Mouse (Mus musculus): Measurements from ENCODE around the gene C87436. TPM values are rescaled to one million over a fixed set of nuclear protein-coding genes. Genes with fewer than 3 reads are reported as not detected.
"Not testable (repeated sequence)": the region's sequence is repeated elsewhere in the genome, so short reads cannot be mapped to it uniquely, and the experiment has no call there.

The C87436 gene
- polyA plus RNA-seq, 1 experiment from 2014 or later: 21.4 TPM

DNA sequence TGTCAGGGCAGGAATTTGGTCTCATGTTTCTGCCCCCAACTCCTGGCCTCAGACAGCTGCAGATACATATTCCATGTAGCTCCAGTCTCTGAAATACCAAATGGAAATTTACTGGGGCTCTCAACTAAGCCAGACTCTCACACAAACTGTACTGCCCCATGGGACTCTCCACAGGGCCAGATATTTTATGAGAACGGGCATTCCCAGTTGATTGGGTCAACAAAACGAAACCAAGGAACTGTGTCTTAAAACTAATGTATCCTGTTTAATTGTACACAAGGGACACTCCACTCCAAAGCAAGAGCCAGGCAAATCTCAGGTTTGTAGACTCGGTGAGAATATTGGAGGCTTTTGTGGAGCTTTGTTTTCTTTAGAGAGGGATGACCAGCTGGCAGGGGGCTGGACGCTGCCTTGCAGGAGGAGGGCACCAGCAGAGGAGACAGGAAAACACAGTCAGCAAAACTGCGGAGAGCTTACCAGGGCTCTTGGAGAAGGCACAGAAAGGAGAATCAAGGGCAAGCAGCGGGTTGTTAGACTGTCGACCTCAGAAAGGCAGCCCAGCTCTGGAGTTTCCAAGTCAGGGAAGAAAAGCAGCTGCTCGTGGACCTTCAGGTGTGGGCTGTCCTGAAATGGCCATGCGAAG lies 42.1 kb downstream of the C87436 start:
- Histone ChIP-seq H3K4me3 (ENCODE audit: low read depth, low read length) (peak overlapping the region; percentile 16; the same call in 1 of the 2 replicates), H3K9me3 (ENCODE audit: control insufficient read depth, low read length) (no peaks in the 10 kb centered on the region), H3K27ac (ENCODE audit: low read depth) (peak overlapping the region; percentile 88), H3K36me3 (ENCODE audit: control insufficient read depth, insufficient read depth, low read length) (no peaks in the 10 kb centered on the region), H3K9ac (ENCODE audit: low read length) (peak overlapping the region; percentile 36), H3K27me3 (replicated peaks; ENCODE audit: control insufficient read depth, insufficient read depth, low read length) (no peaks in the 10 kb centered on the region), H3K4me2 (ENCODE audit: low read length) (peak overlapping the region; percentile 46), H3K4me1 (replicated peaks; ENCODE audit: control insufficient read depth, insufficient read depth, low read length) (peaks cover 36% of the 10 kb centered on the region)
- DNase-seq (ENCODE audit: low spot score): no peak
- no peak for ATAC-seq (replicated peaks; ENCODE audit: low FRiP score, low TSS enrichment, low read depth)
- WGBS: 26% methylated on average over 9 of the region's 9 CpGs

GRCm38 (mm10) chr6:86481871-86482270 lies 43.7 kb downstream of the C87436 start:
- DNase-seq (ENCODE audit: low spot score): no peak
- Histone ChIP-seq H3K9me3 (ENCODE audit: control insufficient read depth, low read length) (no peaks in the 10 kb centered on the region), H3K27me3 (replicated peaks; ENCODE audit: control insufficient read depth, insufficient read depth, low read length) (no peaks in the 10 kb centered on the region), H3K4me1 (replicated peaks; ENCODE audit: control insufficient read depth, insufficient read depth, low read length) (peaks cover 36% of the 10 kb centered on the region), H3K4me3 (ENCODE audit: low read depth, low read length) (no peak overlapping the region), H3K36me3 (ENCODE audit: control insufficient read depth, insufficient read depth, low read length) (no peaks in the 10 kb centered on the region), H3K9ac (ENCODE audit: low read length) (no peak overlapping the region), H3K4me2 (ENCODE audit: low read length) (no peak overlapping the region), H3K27ac (ENCODE audit: low read depth) (no peak overlapping the region)
- 77% methylated on average over 5 of the region's 5 CpGs for WGBS
- ATAC-seq (replicated peaks; ENCODE audit: low FRiP score, low TSS enrichment, low read depth): no peak; the same call in 1 of the 2 replicates

DNA sequence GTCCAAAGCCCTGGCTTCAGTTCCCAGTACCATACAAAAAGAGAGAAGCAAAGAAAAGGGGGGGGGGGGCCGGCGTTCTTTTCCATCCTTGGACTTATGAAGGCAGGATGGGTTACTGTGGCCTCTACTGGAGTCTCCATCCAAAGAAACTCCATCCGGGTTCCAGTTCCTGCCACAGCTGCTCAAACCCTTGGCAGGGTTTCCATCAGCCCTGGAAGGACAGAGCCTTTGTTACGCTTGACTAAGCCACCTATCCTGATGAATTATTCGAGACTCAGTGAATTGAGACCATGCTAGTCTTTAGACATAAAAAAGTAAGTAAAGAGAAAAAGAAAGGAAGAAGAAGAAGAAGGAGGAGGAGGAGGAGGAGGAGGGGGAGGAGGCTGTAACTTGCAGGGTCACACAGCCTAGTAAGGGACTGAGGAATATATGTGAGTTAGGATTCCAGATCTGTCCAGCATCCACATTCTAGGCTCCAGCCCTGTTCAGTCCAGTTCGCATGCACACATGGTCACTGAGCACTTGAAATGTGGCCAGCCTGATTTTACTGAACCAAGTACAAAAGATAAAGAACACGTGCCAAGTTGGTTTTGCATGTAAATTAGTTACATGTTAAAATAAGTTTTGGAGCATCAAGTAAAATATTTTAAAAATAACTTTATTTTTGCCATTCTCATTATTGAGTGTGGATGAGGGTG lies 47.9 kb downstream of the C87436 start:
- Histone ChIP-seq H3K9ac (ENCODE audit: low read length) (no peak overlapping the region), H3K4me3 (ENCODE audit: low read depth, low read length) (no peak overlapping the region), H3K4me1 (replicated peaks; ENCODE audit: control insufficient read depth, insufficient read depth, low read length) (peaks cover 19% of the 10 kb centered on the region), H3K36me3 (ENCODE audit: control insufficient read depth, insufficient read depth, low read length) (no peaks in the 10 kb centered on the region), H3K27ac (ENCODE audit: low read depth) (no peak overlapping the region), H3K9me3 (ENCODE audit: control insufficient read depth, low read length) (no peaks in the 10 kb centered on the region), H3K27me3 (replicated peaks; ENCODE audit: control insufficient read depth, insufficient read depth, low read length) (no peaks in the 10 kb centered on the region), H3K4me2 (ENCODE audit: low read length) (no peak overlapping the region)
- WGBS: 91% methylated on average over 7 of the region's 7 CpGs
- ATAC-seq (replicated peaks; ENCODE audit: low FRiP score, low TSS enrichment, low read depth): no peak
- DNase-seq (ENCODE audit: low spot score): no peak

GRCm38 (mm10) chr6:86487358-86488148 lies 49.4 kb downstream of the C87436 start:
- Histone ChIP-seq H3K36me3 (ENCODE audit: control insufficient read depth, insufficient read depth, low read length) (no peaks in the 10 kb centered on the region), H3K9me3 (ENCODE audit: control insufficient read depth, low read length) (no peaks in the 10 kb centered on the region), H3K9ac (ENCODE audit: low read length) (peak overlapping the region; percentile 51), H3K4me1 (replicated peaks; ENCODE audit: control insufficient read depth, insufficient read depth, low read length) (peaks cover 19% of the 10 kb centered on the region), H3K27ac (ENCODE audit: low read depth) (peak overlapping the region; percentile 97), H3K4me3 (ENCODE audit: low read depth, low read length) (0 out of 2 replicates have a peak overlapping the region, but pooled peaks have one; percentile 8), H3K27me3 (replicated peaks; ENCODE audit: control insufficient read depth, insufficient read depth, low read length) (no peaks in the 10 kb centered on the region), H3K4me2 (ENCODE audit: low read length) (peak overlapping the region; percentile 44)
- WGBS: 6% methylated on average over 24 of the region's 24 CpGs
- DNase-seq (ENCODE audit: low spot score): peak; percentile 88
- peak; percentile 95 for ATAC-seq (replicated peaks; ENCODE audit: low FRiP score, low TSS enrichment, low read depth)

- H3K27ac ChIP-seq (ENCODE audit: low read depth): peak overlapping the region; percentile 97
- WGBS: 33% methylated on average over 3 of the region's 3 CpGs
- H3K36me3 ChIP-seq (ENCODE audit: control insufficient read depth, insufficient read depth, low read length): no peaks in the 10 kb centered on the region
- H3K9ac ChIP-seq (ENCODE audit: low read length): peak overlapping the region; percentile 51
- ATAC-seq (replicated peaks; ENCODE audit: low FRiP score, low TSS enrichment, low read depth) (no peak), DNase-seq (ENCODE audit: low spot score) (no peak)
- peak overlapping the region; percentile 44 for H3K4me2 ChIP-seq (ENCODE audit: low read length)
- no peaks in the 10 kb centered on the region for H3K27me3 ChIP-seq (replicated peaks; ENCODE audit: control insufficient read depth, insufficient read depth, low read length)
- no peak overlapping the region for H3K4me3 ChIP-seq (ENCODE audit: low read depth, low read length)
- H3K4me1 ChIP-seq (replicated peaks; ENCODE audit: control insufficient read depth, insufficient read depth, low read length): peaks cover 19% of the 10 kb centered on the region
- H3K9me3 ChIP-seq (ENCODE audit: control insufficient read depth, low read length): no peaks in the 10 kb centered on the region
These were observed 49.9 kb downstream of the C87436 start for GRCm38 (mm10) chr6:86488149-86488485.

- Histone ChIP-seq H3K9me3 (ENCODE audit: control insufficient read depth, low read length) (no peaks in the 10 kb centered on the region), H3K4me2 (ENCODE audit: low read length) (no peak overlapping the region), H3K9ac (ENCODE audit: low read length) (no peak overlapping the region), H3K4me3 (ENCODE audit: low read depth, low read length) (no peak overlapping the region), H3K4me1 (replicated peaks; ENCODE audit: control insufficient read depth, insufficient read depth, low read length) (peaks cover 19% of the 10 kb centered on the region), H3K27ac (ENCODE audit: low read depth) (no peak overlapping the region), H3K36me3 (ENCODE audit: control insufficient read depth, insufficient read depth, low read length) (no peaks in the 10 kb centered on the region), H3K27me3 (replicated peaks; ENCODE audit: control insufficient read depth, insufficient read depth, low read length) (no peaks in the 10 kb centered on the region)
- WGBS: 95% methylated on average over 2 of the region's 2 CpGs
- DNase-seq (ENCODE audit: low spot score) (no peak), ATAC-seq (replicated peaks; ENCODE audit: low FRiP score, low TSS enrichment, low read depth) (no peak)
These were observed 51.8 kb downstream of the C87436 start for GRCm38 (mm10) chr6:86489945-86490344.

DNA sequence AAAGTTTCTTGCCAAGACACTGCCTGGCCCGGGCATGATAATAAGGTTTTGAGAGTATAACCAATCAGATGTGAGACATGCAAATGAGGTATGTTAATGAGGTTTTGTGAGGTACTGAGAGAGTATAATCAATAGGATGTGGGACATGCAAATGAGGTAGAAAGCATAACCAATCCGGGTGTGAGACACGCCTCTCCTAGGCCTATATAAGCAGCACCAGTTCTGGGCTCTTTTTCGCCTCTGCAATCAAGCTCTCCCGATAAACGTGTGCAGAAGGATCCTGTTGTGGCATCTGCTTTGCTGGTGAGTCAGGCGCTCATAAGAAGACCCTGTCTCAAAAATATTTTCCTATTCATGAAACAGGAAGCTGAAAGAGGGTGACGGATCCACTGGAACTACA lies 52.2 kb downstream of the C87436 start:
- H3K4me2 ChIP-seq (ENCODE audit: low read length); DNase-seq (ENCODE audit: low spot score); H3K9me3 ChIP-seq (ENCODE audit: control insufficient read depth, low read length); H3K9ac ChIP-seq (ENCODE audit: low read length); H3K36me3 ChIP-seq (ENCODE audit: control insufficient read depth, insufficient read depth, low read length); H3K4me3 ChIP-seq (ENCODE audit: low read depth, low read length); H3K27me3 ChIP-seq (replicated peaks; ENCODE audit: control insufficient read depth, insufficient read depth, low read length); ATAC-seq (replicated peaks; ENCODE audit: low FRiP score, low TSS enrichment, low read depth); H3K27ac ChIP-seq (ENCODE audit: low read depth): not testable (repeated sequence)
- WGBS: 93% methylated on average over 8 of the region's 8 CpGs
- peaks cover 19% of the 10 kb centered on the region for H3K4me1 ChIP-seq (replicated peaks; ENCODE audit: control insufficient read depth, insufficient read depth, low read length)

DNA sequence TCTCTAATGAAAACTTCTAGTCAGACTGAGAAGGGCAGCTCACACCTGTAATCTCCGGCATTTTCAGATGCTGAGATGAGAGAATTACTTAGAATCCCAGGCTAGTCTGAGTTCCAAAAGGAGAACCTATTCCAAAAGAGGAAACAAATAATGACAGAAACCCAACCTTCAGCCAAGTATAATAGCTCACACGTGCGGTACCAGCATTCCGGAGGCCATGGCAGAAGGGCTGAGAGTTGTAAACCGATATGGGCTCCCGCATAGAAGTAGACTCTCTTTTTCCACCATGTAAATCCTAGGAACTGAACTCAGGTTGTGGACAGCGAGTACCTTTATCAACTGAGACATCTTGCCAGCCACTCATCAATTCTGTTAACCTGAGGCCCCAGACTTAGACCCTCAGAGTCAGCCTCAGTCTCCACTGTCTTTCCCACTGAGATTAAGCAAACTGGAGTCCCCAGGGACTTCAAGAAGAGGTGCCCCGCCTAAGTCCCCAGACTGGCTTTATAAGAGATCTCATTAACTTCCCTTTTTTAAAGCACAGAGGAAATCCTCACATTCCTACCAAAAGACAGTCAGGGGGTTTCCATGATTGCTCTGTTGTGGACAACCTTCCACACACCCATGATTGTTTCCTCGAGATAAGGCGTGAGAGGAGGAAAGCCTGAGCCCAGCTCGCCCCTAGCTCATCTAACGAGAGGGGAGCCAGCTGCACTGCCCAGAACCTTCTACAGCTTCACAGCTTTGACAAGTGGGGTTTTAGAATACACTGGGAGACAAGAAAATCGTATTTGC lies 55.5 kb downstream of the C87436 start:
- peaks cover 10% of the 10 kb centered on the region for H3K4me1 ChIP-seq (replicated peaks; ENCODE audit: control insufficient read depth, insufficient read depth, low read length)
- H3K9me3 ChIP-seq (ENCODE audit: control insufficient read depth, low read length): no peaks in the 10 kb centered on the region
- WGBS: 68% methylated on average over 13 of the region's 13 CpGs
- ATAC-seq (replicated peaks; ENCODE audit: low FRiP score, low TSS enrichment, low read depth) (no peak), DNase-seq (ENCODE audit: low spot score) (no peak)
- H3K36me3 ChIP-seq (ENCODE audit: control insufficient read depth, insufficient read depth, low read length): no peaks in the 10 kb centered on the region
- no peak overlapping the region for H3K4me3 ChIP-seq (ENCODE audit: low read depth, low read length)
- no peak overlapping the region for H3K9ac ChIP-seq (ENCODE audit: low read length)
- no peak overlapping the region for H3K27ac ChIP-seq (ENCODE audit: low read depth)
- H3K4me2 ChIP-seq (ENCODE audit: low read length): no peak overlapping the region
- no peaks in the 10 kb centered on the region for H3K27me3 ChIP-seq (replicated peaks; ENCODE audit: control insufficient read depth, insufficient read depth, low read length)
